Mouse (Mus musculus) layer of hippocampus, adult 2 months (tissue): ENCODE results near the gene Fgfr1op2. TPM values are rescaled to one million over a fixed set of nuclear protein-coding genes. Genes with fewer than 3 reads are reported as not detected.
A peak's percentile ranks its signal among the peaks of the same experiment; 100 is the strongest.

Source experiments
- DNase-seq, 2 experiments: peaks; one replicate each; pipeline ENCODE4 v3.0.0; 2022; ENCODE audit warnings: low spot score in 2 of 2
- H3K27ac ChIP-seq: fragments of 200-600 bp; 2 replicates; pipeline ENCODE4 v1.8.1; 2022
- H3K4me3 ChIP-seq: fragments of 200-600 bp; 2 replicates; pipeline ENCODE4 v1.8.1; 2022; ENCODE audit warnings: mild to moderate bottlenecking
- CTCF ChIP-seq: fragments of 200-600 bp; conservative IDR thresholded peaks from 2 replicates; pipeline ENCODE4 v1.8.1; 2022; ENCODE audit warnings: antibody characterized with exemption, mild to moderate bottlenecking, moderate library complexity
- total RNA-seq, 2 experiments: library from RNA; stranded (reverse); gene quantifications; 2 replicates each; pipeline ENCODE4 v1.2.3; 2021

Fgfr1op2 gene
- total RNA-seq, 2 experiments from 2014 or later = 103 to 109 TPM

DNA sequence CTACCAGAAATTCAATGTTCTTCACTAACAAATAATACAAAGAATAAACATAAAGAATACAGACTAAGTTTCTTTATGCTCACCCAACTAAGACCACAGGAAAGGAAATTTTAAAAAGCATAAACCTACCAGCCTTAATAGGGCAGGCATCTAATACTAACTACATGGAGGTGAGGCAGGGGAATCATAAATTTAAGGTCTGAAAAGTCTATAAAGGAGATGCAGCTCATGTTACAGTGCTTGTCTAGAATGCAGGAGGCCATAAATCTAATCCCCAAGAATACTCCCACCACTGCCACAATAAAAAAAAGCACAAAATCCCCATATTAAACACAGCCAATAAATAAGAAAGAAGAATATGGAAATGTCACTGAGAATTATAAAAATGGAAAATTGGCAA, 4.9 kb upstream of the Fgfr1op2 start:
- no peak for DNase-seq
- TF ChIP-seq CTCF = no peak
- no peak overlapping the region for H3K4me3 ChIP-seq
- H3K27ac ChIP-seq = no peak overlapping the region

DNA sequence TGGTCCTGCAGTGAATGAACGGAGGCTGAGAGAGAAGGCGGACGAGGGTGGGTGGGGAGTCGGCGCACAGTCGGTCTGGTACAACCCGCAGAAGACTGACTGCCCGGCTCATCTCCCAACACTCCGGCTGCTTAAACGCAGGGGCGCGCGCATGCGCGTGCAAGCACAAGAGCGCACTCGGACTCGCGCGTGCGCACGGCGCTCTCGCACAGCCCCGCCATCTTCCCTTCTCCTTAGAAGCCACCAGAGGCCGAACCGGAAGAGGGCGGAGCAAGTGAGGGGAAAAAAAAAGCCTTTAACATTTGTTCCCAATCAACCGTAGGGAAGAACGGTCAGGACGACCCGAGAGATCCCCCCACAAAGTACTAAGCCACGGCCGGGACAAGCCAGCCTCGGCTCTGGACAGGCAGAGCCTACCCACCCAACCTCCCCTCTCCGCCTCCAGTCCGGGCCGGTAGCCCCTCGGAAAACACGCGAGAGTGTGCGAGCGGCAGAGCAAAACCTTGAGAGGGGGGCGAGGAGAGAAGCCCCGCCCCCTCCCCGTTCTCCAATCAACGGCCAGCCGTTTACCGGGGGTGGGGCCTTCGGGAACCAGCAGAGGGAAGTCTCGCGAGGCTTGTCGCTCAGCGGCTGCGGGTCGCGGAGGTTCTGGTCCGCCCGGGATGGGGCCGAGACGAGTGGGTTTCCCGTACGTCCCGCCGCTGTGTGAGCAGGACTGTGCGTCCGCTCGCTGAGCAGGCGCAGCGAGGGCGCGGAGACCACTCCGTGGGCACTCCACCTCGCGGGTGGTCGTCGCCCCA, 507 bp downstream of the Fgfr1op2 start, which contains the start of gene Ints13:
Gene Ints13, minus strand, starts transcription at position 526 of the 800 bp plus-strand sequence.
- peak; percentile 37; the same call in 1 of the 2 replicates for TF ChIP-seq CTCF
- peak within 1 kb of the TSS; percentile 99 for H3K4me3 ChIP-seq

DNA sequence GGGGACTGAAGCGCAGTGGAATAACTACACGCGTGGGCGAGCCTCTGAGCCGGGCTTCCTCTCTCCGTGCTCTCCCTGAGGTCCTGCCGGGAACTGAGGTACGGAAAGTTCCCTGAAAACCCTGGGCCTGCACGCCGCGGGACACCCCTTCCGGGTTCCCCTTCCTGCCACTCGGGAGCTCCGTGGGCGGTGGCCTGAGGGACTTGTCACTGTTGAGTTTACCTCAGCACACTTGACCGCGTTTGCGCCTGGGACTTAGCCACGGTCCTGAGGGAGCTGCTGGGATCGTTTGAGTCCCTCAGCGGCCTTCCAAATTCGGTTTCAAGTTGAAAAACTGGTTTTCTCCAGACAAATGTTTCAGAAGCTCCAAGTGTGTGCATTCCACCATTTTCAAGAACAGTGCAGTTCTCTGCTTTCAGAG, 1.1 kb downstream of the Fgfr1op2 start:
- TF ChIP-seq CTCF = no peak

More for the DNA sequence above, 507 bp downstream of the Fgfr1op2 start, which contains the start of gene Ints13:
- peak; percentile 96 to 97 for DNase-seq
- peak within 1 kb of the TSS; percentile 99 for H3K27ac ChIP-seq

DNA sequence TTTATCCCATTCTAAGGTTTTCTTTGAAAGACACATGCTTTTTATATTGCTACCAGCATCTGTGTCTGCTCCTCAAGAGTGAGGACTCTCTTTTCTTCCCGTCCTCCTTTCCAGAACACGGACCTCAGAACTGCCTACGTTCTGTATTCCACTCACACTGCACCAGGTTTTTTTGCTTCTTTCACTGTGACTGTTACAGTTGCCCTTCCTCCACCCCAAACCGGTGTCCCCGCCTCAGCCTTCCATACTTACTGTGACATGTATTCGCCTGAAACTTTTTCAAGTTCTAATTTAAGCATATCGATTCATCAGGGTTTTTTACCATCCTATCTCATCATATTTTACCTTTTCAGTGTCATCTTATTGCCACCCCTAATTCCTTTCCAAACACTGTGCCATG, 1.6 kb downstream of the Fgfr1op2 start:
- peak overlapping the region; percentile 99 for H3K4me3 ChIP-seq
- DNase-seq = peak in 1 of 2 experiments; percentile 30
- TF ChIP-seq CTCF = no peak
- peak overlapping the region; percentile 99 for H3K27ac ChIP-seq

More for the DNA sequence above, 1.1 kb downstream of the Fgfr1op2 start:
- H3K27ac ChIP-seq = peak overlapping the region; percentile 99
- DNase-seq = peak; percentile 50 to 65
- H3K4me3 ChIP-seq = peak overlapping the region; percentile 99

GRCm38 (mm10) chr6:146580381-146580926, 3.5 kb downstream of the Fgfr1op2 start:
- H3K4me3 ChIP-seq = peak overlapping the region; percentile 99
- peak; percentile 46 to 62 for DNase-seq
- peak overlapping the region; percentile 99 for H3K27ac ChIP-seq
- TF ChIP-seq CTCF = no peak

GRCm38 (mm10) chr6:146583366-146584046, 6.5 kb downstream of the Fgfr1op2 start:
- DNase-seq = no peak
- peak overlapping the region; percentile 99 for H3K27ac ChIP-seq
- H3K4me3 ChIP-seq = no peak overlapping the region
- TF ChIP-seq CTCF = no peak

DNA sequence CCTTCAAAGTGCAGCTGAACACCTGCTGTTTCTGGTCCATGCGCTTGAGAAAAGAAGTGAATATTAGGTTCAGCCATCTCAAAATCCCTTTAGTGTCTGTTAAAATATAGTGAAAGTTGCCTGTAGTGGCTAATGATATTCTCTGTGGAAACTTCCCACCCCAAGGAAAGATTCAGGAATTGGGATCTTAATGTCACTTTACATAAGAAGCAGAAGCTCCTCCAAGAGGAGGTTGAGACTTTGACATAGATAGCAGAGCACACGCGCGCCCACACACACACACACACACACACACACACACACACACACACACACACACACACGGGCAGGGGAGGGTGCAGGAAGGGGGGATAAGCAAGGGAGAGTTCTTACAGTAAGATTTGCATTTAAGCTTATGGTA, 8.1 kb downstream of the Fgfr1op2 start:
- Histone ChIP-seq H3K4me3 (no peak overlapping the region), H3K27ac (peak overlapping the region; percentile 99; the same call in 1 of the 2 replicates)
- no peak for DNase-seq
- TF ChIP-seq CTCF = no peak

DNA sequence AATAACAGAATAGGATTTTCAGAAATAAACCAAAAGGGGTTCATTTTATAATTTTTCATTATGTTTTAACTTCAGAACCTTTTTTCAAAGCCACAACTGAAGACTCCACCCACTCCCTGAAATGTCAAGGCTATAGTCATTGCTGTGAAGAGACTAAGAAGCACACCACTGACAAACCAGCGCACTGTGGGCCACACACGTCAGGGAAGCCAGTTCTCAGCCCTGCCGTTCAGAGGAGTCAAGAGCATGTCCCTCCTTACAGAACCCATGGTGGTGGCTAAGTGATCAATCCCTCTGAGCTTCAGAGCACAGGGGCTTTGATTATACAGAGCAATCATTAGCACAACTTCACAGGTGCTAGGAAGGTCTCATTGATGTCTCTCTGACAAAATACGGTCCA, 25.6 kb downstream of the Fgfr1op2 start:
- DNase-seq = no peak
- Histone ChIP-seq H3K4me3 (no peak overlapping the region), H3K27ac (no peak overlapping the region)
- no peak for TF ChIP-seq CTCF

DNA sequence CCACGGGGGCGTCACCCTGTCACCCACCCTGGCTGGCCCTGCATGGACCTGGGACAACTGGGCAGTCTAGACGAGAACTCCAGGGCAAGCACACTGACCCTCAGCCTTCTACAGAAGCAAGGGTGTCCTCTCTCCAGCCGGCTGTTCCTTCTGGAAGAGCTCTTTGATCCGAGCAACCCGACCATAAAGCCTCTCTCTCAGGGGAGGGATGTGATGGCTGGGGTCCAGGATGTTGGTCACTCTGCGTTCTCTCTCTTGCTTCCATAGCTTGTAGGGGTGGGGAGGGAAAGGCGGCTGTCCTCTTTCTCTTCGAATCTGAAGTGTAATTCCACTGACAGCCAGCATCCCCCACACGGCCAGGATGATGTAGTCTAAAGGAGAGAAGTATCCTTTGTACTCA, 26.6 kb downstream of the Fgfr1op2 start:
- Histone ChIP-seq H3K27ac (no peak overlapping the region), H3K4me3 (no peak overlapping the region)
- no peak for DNase-seq
- TF ChIP-seq CTCF = peak; percentile 28

- no peak for TF ChIP-seq CTCF
- Histone ChIP-seq H3K4me3 (no peak overlapping the region), H3K27ac (no peak overlapping the region)
- DNase-seq = no peak
These were observed 34.4 kb downstream of the Fgfr1op2 start for GRCm38 (mm10) chr6:146611385-146611784.

DNA sequence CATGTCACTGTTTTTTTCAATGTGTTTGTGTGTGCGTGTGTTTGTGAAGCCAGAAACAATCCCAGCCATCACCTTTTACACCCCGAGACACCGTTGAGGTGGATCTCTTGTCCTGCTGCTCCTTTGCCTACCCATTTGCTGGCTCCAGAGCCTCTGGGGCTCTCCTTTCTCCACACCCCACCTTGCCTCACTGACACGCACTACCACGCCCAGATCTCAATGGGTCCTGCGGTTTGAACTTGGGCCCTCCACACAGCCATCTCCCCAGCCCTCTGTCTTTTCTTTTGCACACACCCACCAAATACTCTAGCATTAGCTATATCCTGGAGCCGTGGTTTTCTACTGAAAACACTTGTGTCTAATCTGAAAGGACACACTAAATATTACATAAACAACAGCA, 34.9 kb downstream of the Fgfr1op2 start:
- no peak for DNase-seq
- Histone ChIP-seq H3K27ac (no peak overlapping the region), H3K4me3 (no peak overlapping the region)
- no peak for TF ChIP-seq CTCF

GRCm38 (mm10) chr6:146612736-146613135, 35.7 kb downstream of the Fgfr1op2 start:
- Histone ChIP-seq H3K4me3 (no peak overlapping the region), H3K27ac (no peak overlapping the region)
- DNase-seq = no peak
- no peak for TF ChIP-seq CTCF

DNA sequence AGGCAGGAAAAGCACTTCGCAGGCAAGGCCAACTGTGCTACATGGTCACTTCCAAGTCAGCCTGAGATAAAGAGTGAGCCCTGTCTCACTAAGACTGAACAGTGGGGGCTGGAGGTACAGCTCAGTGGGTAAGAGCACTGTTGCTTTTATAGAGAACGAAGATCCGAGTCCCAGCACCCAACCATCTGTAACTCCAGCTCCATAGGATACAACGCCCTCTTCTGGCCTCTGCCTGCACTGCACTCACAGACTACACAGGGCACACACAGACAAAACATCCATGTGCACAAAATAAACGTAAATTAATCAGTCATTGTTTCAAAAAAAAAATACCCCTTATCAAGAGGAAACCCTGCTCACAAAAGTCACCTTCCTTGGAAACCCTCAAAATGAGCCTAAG, 36.9 kb downstream of the Fgfr1op2 start:
- TF ChIP-seq CTCF = peak; percentile 48
- Histone ChIP-seq H3K27ac (no peak overlapping the region), H3K4me3 (no peak overlapping the region)
- no peak for DNase-seq
